Mouse (Mus musculus) heart, postnatal 4 days (tissue): ENCODE measurements around the gene Mrps12. TPM values are rescaled to one million over a fixed set of nuclear protein-coding genes. Genes with fewer than 3 reads are reported as not detected.

Experiments used
- DNase-seq: peaks from one replicate; pipeline ENCODE4 v3.0.0; 2021
- total RNA-seq, 2 experiments: library from RNA; stranded (reverse); gene quantifications; 2 replicates each; pipeline ENCODE4 v1.2.3; 2021

Mrps12 gene
- total RNA-seq, 2 experiments from 2014 or later = 44.5 to 45.9 TPM

GRCm38 (mm10) chr7:28758623-28759022, 17.0 kb upstream of the Mrps12 start:
- no peak for DNase-seq

DNA sequence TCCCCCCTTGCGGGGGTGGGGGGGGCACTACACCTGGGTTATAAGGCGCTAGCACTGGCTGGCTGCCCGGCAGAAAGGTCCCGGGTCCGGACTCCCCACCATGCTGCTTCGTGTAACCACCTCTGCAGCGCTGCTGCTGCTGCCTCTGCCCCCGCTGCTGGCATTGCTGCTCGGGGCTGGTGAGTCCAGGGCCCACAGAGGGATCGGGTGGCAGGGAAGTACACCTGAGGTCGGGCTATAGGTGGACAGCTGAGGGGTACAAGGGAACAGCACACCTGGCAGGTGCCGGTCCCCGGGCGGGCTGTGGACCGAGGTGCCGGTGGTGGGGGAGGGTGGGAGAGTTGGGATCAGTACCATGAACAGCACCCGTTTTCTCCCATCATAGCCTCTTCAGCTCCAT, 14.5 kb upstream of the Mrps12 start, which contains the start of gene Ccer2:
Ccer2 (plus strand) TSS at position 96 of the 400 bp plus-strand sequence.
- no peak for DNase-seq

GRCm38 (mm10) chr7:28749935-28750334, 8.3 kb upstream of the Mrps12 start:
- no peak for DNase-seq

DNA sequence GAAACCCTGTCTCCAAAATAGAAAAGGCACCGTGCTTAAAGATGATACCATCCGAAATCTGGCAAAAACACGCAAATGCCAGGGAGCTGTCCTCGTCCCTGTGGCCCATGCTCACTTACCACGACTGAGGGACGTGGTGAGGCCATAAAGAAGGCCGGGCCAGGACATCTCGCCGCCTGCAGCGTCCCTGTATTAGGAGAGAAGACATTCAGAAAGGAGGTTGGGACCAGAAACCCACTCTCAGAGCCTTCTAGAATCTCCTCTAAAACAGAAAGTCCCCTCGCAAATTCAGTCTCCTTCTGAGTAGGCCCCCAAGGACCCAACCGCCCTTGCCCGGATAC, 282 bp downstream of the Mrps12 start:
- no peak for DNase-seq

- no peak for DNase-seq
Measured at GRCm38 (mm10) chr7:28740949-28741348, 671 bp downstream of the Mrps12 start.

GRCm38 (mm10) chr7:28739829-28740228, 1.8 kb downstream of the Mrps12 start:
- DNase-seq = no peak

GRCm38 (mm10) chr7:28735701-28736100, 5.9 kb downstream of the Mrps12 start:
- DNase-seq = no peak

DNA sequence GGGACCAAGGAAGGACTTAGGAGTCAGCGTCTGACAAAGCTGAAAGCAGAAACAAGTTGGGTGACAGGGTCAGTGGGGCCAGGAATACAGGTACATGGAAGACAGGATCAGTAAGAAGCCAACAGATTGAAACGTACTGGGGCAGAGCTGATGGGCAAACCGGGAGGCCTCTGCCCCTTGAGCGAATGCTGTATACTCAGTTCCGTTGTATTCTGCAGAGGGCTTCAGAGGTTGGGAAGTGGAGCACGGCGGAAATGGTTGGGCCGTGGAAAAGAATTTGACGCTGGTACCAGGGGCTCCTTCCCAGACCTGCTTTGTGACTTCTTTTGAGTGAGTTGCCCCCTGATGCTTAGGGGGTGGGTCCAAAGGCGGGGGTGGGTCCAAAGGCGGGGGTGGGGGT, 8.4 kb downstream of the Mrps12 start:
- DNase-seq = no peak

DNA sequence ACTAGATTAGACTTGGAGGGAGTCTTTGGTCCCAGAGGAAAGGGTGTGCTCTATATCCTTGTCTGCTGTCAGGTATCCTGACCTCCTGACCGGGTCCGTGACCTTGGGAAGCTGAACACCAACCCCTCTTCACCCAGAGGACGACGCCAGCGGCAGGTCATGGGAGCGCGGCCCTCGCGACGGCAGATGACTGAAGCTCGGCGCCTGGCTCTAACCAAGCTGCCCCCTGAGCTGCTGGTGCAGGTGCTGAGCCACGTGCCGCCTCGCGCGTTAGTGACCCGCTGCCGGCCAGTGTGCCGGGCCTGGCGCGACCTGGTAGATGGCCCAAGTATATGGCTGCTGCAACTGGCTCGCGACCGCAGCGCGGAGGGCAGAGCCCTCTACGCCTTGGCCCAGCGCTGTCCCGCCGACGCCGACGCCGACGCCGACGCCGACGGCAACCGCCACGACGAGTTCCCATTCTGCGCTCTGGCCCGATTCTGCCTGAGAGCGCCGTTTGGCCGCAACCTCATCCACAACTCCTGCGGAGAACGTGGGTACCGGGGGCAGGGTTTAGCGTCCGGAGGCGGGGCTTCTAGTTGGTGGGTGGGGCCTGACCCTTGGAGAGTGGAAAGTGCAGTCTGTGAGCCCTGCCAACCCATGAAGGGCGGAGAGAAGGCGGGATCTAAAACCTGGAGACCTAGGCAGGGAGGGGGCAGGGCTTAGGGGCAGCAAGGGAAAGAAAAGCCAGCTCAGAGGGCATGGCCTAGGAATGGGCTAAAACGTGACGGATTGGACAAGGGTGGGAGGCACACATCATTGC, 9.1 kb downstream of the Mrps12 start:
- peak; percentile 75 for DNase-seq

DNA sequence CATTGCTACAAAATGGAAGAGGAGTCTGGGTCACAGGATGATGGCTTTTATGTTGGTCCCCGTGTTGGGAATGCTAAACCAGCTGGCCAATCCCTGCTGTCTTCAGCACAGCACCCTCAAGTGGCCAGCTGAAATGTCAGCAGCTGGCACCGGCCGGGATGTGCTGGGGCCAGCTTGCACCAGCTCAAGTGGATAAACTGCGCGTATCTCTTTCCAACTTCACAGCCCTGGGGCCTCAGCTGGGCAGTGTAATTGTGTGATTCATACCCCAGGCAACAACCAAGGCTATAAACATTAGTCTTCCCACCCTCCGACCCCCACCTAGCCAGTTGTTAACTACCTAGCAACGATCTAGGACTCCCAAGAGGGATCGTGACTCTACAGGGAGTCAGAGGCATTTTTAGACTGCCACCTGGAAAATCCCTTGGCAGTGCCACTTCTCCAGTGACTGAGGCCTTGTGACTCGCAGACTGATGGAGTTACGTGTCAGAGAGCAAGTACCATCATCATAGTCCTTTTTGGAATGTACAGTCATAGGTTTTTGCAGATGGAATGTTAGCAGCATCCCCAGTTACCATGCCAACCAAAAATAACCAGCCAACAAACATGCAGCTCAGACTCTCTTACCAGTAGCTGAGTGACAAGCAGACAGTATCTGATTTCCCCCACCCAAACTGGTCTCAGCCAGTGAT, 13.8 kb downstream of the Mrps12 start:
- DNase-seq = peak; percentile 39

GRCm38 (mm10) chr7:28726600-28726999, 15.0 kb downstream of the Mrps12 start:
- peak; percentile 86 for DNase-seq

DNA sequence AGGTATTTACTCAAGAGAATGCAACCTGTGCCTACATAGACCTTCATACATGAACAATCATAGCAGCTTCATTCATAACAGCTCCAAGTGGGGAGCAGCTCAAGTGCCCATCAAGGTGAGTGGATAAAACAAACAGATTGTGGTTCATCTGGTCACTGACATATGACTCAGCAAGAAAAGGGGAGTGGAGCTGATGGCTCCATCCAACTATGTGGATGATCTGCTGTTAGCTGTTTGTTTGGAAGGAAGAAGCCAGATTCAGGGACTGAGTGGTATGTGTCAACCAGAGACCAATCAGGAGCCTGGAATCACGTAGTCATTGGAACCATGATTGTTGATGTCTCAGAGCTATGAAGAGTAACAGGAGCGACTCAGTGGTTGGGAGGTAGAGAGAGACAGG, 17.0 kb downstream of the Mrps12 start:
- DNase-seq = no peak

GRCm38 (mm10) chr7:28722079-28722478, 19.5 kb downstream of the Mrps12 start:
- no peak for DNase-seq

GRCm38 (mm10) chr7:28720753-28721537, 20.7 kb downstream of the Mrps12 start:
- no peak for DNase-seq

DNA sequence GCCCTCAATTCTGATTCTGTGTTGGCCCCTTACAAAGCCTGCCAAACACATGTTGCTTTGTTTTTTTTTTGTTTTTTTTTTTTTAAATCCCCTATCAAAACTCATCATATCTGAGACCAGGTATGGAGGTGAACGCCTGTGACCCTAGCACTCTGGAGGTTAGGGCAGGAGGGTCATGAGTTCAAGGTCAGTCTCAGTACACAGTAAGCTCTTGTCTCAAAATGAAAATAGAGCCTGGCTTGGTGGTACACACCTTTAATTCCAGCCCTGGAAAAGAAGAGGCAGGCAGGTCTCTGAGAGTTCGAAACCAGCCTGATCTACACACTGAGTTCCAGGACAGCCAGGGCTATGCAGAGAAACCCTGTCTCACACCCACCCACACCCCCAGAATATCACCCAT, 22.0 kb downstream of the Mrps12 start:
- no peak for DNase-seq

DNA sequence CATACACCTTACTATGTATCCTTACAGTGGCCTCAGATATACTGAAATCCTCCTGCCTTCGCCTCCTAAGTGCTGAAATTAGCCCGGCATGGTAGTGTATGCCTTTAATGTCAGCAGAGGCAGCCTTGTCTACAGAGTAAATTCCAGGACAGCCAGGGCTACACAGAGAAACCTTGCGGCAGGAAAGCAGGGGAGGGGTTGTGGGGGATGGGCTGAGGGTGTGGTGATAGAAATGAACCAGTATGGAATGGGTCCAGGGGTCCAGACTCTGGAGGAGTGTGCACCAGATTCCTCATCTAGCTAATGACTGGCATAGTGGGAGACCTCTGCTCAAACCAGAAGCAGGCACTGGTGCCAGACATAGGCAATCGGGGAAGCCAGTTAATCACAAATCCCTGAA, 22.5 kb downstream of the Mrps12 start:
- no peak for DNase-seq

DNA sequence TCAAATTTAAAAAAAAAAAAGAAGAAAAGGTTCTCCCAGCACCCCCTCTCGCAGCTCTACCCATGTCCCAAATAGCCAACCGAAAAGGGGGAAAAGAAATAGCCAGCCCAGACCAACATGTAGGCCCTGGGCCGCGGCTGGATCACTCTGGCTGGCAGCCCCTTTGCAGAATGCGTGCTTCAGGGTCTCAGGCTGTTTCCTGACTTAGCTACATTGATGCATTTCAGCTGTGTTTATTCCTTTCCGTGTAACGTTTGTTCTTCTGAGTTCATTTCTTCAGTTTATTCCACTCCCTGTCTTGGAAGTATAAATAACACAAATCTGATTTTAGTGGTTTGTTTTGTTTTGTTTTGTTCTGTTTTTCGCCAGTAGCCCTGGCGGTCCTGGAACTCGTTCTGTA, 23.9 kb downstream of the Mrps12 start:
- no peak for DNase-seq

- DNase-seq = peak; percentile 69
Measured at GRCm38 (mm10) chr7:28716590-28717281, 24.9 kb downstream of the Mrps12 start, which contains the start of gene Fbxo17. Gene Fbxo17 (plus strand): TSS chr7:28716804.

- no peak for DNase-seq
Measured at GRCm38 (mm10) chr7:28715598-28715997, 26.0 kb downstream of the Mrps12 start.

- DNase-seq = no peak
Measured at GRCm38 (mm10) chr7:28714667-28715066, 27.0 kb downstream of the Mrps12 start.

GRCm38 (mm10) chr7:28710962-28711361, 30.7 kb downstream of the Mrps12 start:
- no peak for DNase-seq

DNA sequence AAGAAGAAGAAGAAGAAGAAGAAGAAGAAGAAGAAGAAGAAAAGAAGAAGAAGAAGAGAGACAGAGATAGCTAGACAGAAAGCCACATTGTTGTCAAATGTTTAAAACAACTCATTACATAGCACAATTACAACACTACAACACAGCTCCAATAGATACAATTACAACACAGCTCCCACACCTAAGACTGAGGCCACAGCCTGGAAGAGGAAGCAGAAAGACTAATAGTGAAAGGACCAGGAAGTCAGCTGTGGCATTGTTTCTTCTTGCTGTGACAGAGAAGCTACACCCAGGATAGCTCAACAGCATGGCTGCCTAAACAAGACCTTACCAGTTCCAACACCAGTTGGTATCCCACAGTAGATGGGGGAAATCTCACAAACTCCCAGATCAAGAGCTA, 32.2 kb downstream of the Mrps12 start:
- no peak for DNase-seq
